Mouse (Mus musculus): ENCODE results near the gene Exosc8.
"Not testable (repeated sequence)": the region's sequence is repeated elsewhere in the genome, so short reads cannot be mapped to it uniquely, and the experiment has no call there.

Gene Exosc8

DNA sequence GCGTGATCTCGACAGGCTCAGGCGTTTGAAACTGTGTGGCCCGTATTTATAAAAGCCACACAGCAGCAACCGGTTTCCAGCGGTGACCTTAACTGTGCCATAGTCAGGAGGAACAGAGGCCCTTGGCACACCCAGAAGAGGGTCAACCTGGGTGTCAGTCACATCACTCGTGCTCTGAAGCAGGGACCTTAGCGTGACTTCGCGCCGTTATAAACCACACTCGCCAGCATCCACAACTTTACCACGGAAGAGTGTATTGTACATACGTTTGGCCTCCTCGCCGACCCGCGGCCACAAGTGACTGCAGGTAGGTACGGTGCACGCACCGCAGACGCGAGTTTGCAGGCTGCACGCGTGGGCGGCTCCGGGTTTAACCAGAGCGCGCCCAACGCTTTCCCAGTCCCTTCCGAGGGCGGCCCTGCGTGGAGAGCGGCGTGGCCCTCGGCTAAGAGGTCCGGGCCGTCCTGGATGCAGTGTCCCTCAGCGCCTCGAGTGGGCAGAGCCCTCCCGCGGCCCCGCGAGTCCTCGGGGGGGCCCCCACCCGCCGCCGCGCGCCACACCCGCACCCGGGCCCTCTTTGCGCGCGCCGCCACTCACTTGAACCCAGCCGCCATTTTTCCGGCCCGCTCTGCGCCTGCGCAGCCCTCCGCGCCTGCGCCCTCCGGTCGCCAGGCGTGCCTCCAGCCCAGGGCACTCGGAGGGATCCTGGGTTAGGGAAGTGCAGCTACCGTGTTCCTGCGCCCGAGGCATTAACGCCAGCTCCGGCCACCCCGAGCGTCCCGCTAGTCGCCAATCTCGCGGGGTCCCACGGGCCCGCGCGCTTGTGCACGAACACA is 564 bp downstream of the Exosc8 start:
- DNase-seq (ENCODE audit: low spot score) = peak; percentile 71

GRCm38 (mm10) chr3:54732371-54732770 is 2.8 kb downstream of the Exosc8 start:
- DNase-seq (ENCODE audit: low spot score) = no peak

GRCm38 (mm10) chr3:54731626-54732150 is 3.5 kb downstream of the Exosc8 start:
- DNase-seq (ENCODE audit: low spot score) = no peak

DNA sequence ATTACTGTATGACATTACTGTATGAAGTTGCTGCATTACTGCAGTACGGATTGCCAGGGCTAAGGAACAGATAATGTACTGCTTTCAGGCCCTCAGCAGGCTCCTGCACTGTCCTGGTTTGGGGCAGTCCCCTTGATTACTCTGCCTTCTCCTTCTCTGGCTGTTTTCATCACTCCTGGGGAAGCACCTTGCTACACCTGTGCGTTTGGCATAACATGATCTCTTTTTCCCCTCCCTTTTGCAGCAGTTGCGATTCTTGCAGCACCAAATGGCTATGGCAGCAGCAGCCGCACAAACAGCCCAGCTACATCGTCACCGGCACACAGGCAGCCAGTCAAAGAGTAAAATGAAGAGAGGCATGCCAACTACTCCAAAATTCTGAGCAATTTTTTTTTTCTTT is 7.1 kb downstream of the Exosc8 start:
- no peak for DNase-seq (ENCODE audit: low spot score)

DNA sequence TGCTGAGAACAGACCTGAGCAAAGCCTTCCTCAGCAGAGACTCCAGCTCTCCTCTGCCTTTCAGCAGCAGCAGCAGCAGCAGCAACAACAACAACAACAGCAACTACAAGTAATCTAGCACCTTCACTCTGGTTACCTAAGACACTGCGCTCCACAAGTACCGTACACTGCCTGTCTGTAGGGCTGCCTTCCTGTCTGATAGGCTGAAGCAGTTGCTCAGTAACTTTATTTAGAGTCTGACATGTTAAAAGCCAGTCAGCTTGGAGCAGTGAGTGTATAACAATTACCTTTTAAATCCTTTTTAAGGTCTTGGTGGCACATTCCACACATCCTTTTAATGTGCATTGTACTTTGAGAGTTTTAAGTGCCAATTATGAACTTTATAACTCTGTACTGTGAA is 7.6 kb downstream of the Exosc8 start:
- DNase-seq (ENCODE audit: low spot score) = no peak

DNA sequence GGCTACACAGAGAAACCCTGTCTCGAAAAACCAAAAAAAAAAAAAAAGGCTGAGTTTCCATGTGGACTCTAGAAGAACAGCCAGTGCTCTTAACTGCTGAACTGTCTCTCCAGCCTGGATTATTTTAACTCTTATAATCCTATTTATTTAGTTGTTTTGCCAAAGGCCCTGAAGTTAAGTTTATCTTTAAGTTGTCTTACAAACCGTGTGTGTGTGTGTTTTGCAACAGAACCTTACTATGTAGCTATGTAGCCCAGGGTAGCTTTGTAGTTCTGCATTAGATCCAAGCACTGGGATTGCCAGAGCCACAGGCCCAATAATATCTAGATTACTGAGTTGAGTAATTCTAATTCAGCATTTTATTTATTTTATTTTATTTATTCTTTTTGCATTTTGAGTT is 9.8 kb downstream of the Exosc8 start:
- DNase-seq (ENCODE audit: low spot score) = no peak

DNA sequence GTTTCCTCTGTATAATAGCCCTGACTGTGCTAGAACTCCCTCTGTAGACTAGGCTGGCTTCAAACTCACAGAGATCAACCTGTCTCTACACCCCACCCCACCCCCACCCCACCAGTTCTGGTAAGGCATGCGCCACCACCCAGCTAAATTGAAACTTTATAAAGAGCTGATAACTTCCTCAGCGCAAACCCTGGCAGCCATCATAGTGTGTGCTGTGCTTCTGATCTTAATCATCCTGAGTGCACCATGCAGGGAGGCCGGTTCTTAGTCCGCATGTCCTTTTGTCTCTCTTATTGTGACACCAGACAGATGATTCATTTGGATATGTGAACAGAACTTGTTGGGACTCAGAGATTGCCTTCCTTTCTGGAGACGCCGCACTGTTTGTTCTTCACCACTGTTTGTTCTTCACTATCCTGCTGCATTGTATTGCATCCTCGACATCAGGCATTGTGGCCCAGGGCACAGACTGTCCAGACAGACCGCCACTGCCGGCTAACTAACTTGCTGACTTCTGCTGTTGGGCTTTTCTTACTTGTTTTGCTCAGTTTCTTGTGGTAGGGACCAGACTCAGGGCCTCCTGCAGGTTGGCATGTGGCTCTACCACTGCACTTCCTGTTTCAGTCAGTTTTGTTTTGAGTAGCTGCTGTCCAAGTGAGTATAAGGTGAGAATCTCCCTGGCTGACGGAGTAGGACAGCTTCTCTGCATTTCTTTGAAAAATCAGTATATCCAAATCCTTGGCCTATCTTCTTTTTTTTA is 11.3 kb downstream of the Exosc8 start:
- no peak for DNase-seq (ENCODE audit: low spot score)

DNA sequence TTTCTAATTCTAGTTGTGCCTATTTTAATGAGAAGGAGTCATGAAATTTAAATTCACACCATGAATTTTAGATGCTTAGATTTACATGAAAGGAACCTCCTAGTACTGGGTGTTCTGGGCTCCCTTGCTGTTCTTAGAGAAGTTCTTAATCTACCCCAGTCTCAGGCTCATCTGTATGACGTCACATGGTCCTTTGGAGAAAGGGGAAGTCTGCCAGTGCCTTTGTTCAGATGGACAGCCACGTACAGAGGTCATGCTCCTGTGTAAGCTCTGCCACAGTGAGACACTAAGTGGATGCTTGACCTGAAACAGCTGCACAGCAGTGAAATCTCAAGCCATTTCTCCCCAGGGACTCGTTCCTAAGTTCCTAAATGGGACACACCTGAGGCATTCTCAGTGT is 16.2 kb downstream of the Exosc8 start:
- no peak for DNase-seq (ENCODE audit: low spot score)

GRCm38 (mm10) chr3:54717348-54717747 is 17.8 kb downstream of the Exosc8 start:
- no peak for DNase-seq (ENCODE audit: low spot score)

GRCm38 (mm10) chr3:54715461-54715860 is 19.7 kb downstream of the Exosc8 start:
- DNase-seq (ENCODE audit: low spot score) = peak; percentile 35

GRCm38 (mm10) chr3:54714253-54714652 is 20.9 kb downstream of the Exosc8 start, which contains the start of gene Gm21958:
Gm21958 (minus strand) TSS chr3:54714353.
- no peak for DNase-seq (ENCODE audit: low spot score)

DNA sequence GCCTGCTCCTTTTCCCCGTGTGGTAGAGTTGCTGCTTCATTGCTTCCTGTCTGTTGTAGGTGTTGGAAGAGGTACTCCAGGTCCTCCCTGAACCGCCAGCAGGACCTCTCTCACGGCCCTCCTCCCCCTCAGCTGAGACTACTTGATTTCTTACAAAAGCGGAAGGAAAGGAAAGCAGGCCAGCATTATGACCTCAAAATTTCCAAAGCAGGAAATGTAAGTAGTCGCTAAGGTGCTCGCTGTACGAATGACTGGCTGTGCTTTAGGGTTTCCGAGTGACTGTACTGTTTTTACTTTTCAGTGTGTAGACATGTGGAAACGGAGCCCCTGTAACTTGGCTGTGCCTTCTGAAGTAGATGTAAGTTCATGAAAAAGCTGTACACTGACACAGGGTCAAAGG is 26.2 kb downstream of the Exosc8 start:
- no peak for DNase-seq (ENCODE audit: low spot score)

DNA sequence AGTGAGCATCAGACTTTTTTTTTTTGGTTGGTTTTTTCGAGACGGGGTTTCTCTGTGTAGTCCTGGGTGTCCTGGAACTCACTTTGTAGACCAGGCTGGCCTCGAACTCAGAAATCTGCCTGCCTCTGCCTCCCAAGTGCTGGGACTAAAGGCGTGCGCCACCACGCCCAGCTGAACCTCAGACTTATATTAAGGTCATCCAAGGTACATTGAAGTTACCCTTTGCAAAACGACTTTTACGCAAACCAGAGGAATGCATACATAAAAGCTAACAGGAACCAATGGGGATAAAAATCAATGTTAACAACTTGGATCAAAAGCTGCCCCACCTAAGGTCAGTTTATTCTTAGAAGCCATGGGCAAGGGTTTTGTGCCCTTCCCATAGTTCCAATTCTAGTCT is 31.1 kb downstream of the Exosc8 start:
- DNase-seq (ENCODE audit: low spot score) = not testable (repeated sequence)

GRCm38 (mm10) chr3:54699759-54700301 is 35.4 kb downstream of the Exosc8 start:
- DNase-seq (ENCODE audit: low spot score) = no peak

GRCm38 (mm10) chr3:54693056-54693415 is 42.2 kb downstream of the Exosc8 start:
- DNase-seq (ENCODE audit: low spot score) = no peak

DNA sequence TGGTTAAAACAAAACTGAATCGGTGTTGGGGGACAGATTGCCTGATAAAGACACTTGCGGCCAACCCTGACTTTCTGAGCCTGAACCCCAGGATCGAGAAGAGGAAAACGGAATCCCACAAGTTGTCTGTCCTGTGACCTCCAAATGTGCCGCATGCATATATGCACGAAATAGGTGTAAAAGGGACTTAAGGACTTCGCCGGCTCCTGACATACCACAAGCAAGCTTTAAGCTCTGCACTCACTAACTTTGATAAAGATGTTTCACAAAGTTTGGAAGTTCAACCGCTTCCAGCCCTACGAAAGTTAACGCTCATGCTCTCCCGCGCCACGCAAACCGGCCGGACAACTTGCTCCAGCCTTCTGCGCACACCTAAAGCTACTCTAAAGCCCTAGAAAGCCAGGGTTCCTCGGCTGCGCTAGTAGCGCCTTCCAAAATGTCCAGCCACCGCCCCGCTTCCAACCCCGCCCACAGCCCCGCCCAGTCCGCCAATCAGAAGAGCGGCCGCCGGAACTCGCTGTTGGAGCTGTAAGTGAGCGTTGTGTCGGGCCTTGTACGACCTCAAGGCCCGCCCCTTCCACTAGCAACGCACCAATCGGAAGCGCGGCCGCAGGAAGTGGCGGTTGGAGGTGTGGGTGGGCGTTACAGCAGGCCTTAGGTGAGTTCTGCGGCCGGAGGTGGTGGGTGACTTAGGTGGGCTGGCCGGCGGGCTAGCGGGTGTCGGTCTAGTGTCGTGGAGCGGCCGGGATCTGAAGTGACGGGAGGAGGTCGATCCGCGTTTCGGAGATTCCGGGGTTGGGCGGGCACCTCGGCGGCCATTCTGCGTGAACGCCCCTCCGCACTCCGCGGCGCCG is 42.8 kb downstream of the Exosc8 start, which contains the start of gene Supt20:
Gene Supt20, plus strand, starts transcription at position 606 of the 854 bp plus-strand sequence.
- DNase-seq (ENCODE audit: low spot score) = peak; percentile 90

- no peak for DNase-seq (ENCODE audit: low spot score)
These were observed 46.1 kb downstream of the Exosc8 start for GRCm38 (mm10) chr3:54689091-54689490.

DNA sequence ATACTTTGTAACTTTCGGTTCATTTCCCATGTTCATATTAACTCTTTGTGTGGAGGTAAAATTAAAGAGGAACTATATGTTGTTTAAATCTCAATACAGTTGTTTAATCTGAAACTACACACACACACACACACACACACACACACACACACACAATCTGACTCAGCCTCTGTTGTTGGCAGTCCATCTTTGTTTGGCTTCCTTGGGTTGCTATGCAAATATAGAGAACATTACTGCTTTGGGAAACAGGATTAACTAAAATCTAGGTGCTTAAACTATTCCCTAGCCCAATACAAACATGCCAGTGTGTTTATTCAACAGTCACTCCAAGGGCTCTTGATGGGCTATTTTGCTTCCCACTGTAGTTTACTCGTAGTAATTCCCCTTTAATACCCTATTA is 47.9 kb downstream of the Exosc8 start:
- DNase-seq (ENCODE audit: low spot score) = no peak

DNA sequence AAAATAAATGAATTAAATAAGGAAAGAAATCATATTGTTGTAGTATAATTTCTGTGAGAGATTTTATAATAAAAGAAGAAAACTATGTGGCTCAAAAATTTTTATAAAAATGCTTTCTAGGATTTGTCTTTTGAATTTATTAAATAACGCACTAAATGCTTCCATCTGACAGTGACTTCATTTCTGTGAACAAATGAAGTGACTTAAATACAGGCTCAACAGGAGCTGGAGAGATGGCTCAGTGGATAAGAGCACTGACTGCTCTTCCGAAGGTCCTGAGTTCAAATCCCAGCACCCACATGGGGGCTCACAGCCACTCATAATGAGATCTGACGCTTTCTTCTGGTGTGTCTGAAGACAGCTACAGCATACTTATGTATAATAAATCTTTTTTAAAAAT is 50.0 kb downstream of the Exosc8 start:
- no peak for DNase-seq (ENCODE audit: low spot score)

GRCm38 (mm10) chr3:54681310-54682204 is 53.6 kb downstream of the Exosc8 start:
- no peak for DNase-seq (ENCODE audit: low spot score)
